Mouse (Mus musculus) B cell, adult 2 months (primary cell): ENCODE measurements around the gene Galnt9.

Experiments
- DNase-seq, 2 experiments: peaks; one replicate each; pipeline ENCODE4 v3.0.0; 2022

Gene Galnt9

DNA sequence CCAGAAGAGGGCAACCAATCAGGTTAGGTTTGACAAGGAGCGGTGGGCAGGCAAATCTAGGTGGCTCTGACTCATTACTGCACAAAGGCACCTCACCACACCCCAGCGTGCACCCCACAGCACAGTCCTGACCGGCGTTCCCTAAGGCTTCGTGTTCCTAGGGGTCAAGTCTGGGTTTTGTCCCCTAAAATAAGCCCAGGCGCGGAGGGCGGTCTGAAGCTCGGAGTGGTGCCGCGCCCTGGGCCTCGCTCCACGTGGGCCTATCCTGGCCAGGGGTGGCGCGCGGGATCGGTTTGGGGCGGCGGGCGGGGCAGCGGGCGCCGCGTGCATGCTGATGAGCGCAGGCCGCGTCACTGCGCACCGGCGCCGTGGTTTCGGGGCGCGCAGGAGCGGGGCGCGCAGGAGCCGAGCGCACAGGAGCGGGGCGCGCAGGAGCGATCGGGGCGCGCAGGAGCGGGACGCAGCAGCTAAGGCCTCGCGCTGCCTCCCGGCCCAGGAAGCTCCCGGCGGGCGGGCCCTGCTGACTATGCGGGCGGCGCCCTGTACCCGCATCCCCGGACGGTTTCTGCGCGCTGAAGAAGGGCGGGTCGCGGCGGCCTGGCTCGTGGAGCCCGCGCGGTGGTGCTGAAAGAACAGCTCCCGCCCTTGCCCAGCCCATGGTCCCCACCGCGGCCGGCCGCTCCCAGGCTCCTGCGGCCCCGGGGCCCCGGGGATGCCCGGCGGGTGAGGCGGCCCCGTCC lies at the start of gene Galnt9:
TSS of gene Galnt9 (plus strand) at position 405 of the 740 bp plus-strand sequence.
- DNase-seq = no peak

DNA sequence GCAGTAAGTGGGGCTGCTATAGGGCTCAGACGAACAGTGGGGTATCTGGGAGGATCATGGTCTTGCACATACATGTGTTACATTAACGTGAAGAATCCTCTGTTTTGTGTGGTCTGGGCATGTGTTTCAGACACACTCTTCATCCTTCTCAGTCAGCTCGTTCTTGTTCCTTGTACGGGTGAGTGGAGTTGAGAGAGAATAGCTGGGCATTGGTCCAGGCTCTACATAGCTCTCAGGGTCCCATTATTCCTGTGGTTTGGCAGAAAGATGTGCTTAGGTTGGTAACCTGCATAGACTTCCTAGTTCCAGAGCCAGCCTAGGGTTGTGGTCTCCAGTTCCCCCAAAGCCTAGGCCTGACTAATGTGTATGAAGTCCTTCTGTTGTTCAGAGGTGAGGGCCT lies 49.8 kb upstream of the Galnt9 start:
- DNase-seq = no peak

DNA sequence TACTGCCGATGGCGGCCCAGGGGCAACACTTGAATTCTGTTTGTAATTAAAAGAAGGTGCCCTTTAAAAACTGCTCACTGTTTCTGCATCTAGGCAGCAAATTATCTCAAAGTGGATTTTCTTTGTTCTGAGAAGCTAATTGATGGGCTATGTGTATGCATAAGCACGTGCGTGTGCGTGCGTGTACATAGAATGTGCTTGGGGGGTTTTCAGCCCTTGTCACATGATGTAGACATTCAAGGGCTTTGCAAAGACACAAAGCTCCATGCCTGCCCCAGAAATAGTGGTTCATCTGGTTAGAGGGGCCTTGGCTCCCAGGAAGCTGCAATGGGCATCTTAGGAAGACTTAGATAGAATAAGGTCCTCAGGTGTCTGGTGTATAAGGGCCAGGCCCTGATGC lies 49.1 kb upstream of the Galnt9 start:
- DNase-seq = no peak

DNA sequence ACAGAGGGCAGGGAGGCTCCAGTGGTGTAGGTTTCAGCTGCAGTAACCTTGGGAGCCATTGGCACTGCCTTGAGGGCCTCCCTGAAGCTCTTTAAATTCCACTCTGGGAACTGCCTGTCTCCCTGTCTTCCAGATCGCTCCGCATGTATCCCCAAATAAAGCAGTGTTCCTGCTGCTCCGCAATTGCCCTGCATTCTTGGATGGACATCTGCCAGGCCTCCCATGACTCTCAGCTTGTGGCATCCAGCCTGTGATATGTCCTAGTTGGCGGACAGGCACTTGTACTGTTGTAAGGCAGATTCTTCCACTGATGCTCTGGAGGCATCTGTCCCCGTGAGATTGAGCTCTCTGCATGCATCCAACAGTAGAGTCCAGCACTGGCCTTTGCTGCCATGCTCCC lies 46.6 kb upstream of the Galnt9 start:
- DNase-seq = no peak

DNA sequence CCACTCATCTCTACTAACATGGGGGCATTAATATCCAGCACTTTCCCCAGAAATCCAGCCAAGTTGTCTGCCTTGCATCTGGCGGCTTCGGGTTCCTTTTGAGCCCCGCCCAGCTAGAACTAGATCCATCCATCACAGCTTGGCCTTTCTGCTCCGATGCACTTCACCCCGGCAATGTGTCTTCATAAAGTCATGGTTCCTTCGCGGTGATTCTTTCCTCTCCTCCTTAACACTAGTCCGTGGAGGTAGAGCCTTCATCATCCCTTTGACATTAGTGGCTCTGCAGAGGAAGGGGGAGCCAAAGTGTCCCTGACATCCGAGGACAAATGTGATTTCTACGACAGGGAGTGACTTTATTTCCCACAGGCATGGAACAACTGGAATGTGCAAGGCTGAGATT lies 46.1 kb upstream of the Galnt9 start:
- no peak for DNase-seq

DNA sequence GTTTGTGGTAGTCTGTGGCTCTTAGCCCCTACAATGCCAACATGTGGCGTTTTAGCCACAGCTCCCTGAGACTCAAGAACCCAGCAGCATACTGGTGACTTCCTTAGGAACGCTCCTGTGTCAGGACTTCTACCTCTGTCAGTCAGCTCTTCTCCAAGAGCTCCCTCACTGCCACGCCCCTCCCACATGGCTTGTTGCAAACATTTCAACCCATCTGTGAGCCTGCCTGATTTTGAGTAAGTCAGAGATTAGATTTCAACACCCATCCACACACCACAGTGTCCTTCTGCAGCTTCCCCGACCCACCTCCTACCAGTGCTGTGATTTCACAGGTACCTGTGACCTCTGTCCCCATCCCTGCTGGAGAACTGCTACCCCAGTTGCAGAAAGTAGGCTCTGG lies 43.9 kb upstream of the Galnt9 start:
- no peak for DNase-seq

DNA sequence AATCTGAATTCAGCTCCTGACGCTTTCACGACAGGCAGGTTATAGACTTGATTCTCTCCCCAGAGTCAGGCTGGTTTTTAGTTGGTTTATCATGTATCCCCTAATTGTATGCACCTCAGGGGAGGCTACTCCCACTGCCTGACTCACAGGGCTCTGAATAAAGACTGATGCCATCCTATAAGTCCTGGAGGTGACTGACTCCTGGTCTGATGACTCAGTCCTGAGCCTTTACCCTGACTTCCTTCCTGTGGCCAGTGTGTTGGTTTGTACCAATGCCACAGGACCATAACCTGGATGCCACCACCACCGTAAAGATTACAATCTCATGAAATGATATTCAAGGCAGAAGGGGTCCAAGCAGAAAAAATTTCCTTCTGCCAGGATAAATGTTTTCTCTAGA lies 40.8 kb upstream of the Galnt9 start:
- DNase-seq = no peak

DNA sequence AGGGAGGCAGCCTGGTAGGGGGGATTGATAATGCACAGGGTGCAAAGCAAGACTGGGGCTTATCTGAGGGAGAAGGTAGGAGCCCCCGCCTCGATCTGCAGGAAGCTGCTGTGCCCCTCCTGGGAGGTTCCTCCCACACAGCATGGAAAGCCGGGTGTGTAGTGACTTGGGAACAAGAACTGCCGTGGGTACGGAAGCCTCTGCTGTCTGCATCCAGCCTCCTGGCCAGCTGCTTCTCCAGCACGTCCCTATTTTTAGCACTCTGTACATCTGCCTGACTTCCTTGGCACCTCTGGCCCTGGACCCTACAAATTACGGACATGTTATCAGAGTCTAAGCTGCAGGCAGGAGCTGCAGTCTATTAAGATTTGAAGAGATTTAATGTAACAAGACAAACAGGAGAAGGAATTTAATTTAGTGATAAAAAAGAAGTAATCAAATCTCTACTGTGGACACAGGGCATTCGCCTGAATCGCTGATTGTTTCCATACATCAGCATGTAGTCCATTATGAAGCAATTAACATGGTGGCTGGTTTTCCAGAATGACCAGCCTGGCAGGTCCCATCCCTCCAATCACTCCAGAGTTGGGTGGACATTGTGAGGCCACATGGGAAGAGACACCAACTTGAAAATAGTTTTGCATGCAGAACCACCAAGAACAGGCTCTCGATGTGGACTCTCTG lies 38.4 kb upstream of the Galnt9 start:
- no peak for DNase-seq

DNA sequence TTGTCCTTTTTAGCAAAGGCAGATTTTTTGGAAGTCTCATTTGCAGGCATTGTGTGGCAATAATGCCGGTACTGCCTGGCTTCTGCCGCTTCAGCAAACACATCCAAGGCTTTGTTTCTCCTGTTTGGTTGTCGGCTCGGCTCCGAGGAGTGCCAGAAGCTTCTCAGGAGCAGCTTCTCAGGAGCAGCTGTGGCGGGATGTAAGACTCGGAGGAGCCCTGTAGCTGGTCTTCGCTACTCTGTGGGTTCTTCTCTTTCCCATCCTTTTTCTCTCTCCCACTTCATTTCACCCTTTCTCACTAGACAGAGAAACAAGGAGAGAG lies 37.9 kb upstream of the Galnt9 start:
- DNase-seq = no peak

DNA sequence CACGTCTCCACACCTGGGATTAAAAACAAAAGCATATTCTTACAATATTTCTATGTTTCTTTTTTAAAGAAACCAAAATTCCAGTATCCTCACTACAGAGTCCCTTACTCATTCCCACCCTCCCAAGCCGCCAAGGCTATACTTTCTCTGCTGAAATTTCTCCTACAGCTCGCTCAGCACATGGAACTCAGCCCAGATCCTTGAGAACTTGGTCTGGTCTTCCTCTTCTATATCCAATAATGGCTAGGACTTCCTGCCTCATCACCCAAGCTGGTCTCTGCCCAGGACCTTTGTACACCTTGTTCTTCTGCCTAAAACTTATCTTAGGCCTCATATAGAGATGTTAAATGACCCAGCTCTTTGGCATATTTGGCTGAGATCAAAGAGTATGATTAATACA lies 37.3 kb upstream of the Galnt9 start:
- DNase-seq = no peak

DNA sequence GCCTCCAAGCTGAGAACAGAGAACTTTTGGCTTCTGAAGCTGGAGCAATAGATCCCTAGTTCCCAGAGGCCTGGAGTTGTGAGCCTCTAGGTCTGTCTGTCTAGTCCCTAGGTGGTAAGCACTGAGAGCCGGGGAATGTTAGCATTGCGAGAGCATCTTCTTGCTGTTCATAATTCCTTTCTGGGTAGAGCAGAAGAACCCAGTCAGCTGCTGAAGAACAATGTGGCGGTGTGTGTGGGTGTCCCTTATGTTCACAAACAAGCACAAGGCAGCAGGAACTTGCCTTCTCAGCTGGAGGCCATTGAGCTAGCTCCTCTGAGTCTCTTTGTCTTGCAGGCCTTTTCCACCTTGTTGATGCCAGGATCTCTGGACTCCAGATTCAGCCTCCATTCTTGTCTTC lies 36.2 kb upstream of the Galnt9 start:
- DNase-seq = no peak

DNA sequence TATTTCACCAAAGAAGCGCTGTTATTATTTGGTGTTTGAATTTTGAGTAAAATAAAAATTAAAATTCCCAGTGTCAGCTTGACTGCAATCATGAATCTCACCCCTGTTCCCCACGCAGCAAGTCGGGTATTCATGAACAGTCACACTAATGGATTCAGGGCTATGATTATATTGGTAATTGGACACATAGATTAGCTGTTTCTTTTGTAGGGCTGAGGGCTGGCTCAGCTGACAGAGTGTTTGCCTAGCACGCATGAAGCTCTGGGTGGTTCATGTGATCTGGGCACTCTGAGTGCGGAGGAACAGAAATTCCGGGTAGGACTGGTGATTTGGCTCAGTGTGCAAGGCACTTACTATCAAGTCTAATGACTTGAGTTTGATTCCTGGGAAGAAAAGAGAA lies 33.8 kb upstream of the Galnt9 start:
- DNase-seq = no peak

DNA sequence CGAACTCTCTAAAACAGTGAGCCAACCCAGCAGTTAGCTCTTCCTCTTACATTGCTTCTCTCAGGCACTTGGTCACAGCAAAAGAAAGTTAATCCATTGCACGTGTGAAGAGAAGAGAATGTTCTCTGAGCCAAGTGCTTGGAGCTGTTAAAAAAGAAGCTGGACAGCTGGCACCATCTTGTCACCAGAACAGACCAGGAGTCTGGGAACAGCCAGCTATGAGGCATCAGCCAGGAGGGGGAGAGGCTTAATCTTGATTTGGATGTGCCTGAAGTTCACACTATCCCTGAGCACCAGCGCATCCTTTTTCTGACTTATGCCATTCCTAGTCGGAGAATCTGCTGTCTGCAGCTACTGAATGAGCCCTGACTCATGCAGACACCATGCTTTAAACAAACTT lies 30.4 kb upstream of the Galnt9 start:
- no peak for DNase-seq

DNA sequence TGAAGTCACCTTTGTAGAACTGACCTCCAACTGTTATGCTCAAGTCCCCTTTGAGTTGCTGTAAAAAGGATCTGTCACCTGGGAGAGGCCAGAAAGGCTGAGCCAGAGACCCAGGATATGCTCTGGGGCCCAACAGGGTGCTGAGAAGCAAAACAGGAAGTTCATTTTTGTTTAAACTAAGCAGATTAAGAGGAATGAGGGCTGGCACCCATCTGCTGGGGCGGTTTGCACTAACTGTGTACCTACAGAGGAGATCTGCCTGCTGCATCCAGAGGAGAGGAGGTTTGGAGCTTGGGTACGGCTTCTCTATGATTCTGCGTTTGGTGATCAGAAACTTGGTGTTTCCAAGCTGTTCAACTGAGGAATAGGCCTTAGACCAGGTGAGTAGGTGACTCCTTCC lies 29.5 kb upstream of the Galnt9 start:
- DNase-seq = no peak

DNA sequence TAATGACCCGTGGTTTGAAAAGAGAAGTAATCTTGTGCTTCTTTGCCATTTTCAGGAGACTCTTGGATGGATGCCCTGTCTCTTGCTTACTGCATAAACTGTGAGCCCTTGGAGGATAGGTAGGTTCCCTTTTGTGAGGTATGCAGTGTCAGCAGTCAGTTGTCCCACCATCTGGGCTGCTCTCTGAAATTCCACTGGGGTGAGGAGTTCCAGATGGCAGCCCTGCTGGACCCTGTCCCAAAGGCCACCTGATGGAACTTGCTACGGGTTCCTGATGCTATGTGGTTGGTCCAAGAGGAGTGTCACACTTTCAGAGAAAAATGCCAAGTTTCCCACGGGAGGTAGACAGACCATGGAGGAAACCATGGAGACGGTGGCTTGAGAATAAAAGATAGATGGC lies 27.8 kb upstream of the Galnt9 start:
- DNase-seq = no peak

DNA sequence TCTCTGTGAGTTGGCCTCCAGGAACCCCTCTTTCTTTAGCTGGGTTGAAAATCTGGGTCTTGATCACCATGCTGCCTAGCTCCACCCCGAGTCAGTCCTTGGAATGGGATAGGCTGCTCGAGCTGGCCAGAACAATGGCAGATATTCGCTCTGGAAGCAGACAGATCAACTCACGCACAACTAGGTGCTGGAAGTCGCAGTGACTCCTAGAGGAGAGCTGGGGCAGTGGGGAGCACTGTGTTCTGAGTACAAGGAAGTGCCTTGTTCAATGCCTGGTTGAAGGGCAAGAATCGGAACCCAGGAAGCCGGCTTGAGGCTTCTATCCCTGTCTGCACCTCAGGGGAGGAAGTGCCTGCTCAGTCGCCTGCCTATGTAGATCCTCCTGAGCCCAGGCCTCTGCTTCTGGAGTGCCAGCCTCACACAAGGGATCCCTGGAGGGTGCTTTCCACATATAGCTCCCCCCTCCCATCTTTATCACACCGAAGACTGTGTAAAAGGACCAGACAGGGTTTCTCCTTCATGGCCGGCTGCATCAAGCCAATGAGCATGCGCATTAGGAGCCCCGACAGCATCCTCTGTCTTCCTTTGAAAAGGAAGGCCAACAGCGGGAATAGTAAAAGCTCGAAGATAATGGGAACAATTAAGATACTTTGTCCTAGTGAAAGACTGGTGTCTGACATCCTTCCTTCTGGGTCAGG lies 25.9 kb upstream of the Galnt9 start:
- DNase-seq = no peak

DNA sequence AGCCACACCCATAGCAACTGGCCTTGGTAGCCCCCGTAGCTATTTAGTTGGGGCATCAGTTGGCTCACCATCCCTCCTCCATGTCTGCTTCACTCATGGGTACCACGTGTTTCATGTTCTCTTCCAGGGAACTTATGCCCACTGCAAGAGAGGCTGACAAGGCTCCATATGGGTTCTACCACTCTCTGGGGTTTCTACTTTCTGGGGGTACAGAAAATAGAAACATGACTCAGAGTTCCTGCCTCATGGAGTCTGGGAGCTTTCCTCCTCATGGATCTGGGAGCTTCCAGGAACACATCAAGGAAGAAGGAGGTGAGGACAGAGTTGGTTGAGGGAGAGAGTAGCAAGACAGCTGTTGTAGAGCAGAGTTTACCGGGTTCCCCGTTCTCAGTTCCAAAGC lies 23.2 kb upstream of the Galnt9 start:
- DNase-seq = no peak

DNA sequence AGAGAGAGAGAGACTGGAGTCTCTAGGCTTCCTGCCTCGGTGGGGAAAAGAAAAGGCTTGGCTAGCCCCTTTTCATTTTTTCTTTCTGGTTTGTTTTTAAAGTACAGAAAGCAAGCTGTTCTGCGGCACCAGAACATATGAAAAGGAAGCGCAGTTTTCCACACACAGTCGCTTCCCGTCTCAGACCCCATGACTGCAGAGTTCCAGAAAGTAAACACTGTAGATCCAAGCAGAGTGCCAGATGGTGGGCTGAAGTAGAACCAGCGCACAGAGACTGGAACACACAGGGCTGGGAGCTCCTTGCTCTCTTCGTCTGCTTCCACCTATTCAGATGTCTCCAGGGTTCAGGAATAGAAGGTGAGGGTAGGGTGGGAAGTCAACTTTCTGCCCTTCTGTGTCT lies 22.3 kb upstream of the Galnt9 start:
- no peak for DNase-seq

DNA sequence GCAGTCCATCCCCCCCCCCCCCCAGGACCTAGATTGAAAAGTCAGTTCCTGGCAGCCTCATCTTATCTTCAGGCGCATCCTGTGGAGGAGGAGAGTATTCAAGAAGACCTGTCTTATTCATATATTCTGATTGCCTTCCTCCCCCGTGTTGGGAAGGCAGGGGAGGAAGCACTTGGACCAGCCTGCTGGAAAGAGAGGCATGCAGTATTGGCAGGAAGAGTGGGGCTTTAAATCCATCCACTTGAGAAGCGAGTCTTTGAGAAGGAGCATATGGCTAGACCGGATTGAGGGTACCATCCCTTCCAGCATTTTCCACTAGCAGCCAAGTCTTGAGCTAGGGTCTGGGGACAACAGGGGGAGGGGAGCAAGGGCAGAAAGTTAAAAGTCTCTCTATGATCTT lies 20.9 kb upstream of the Galnt9 start:
- DNase-seq = no peak

DNA sequence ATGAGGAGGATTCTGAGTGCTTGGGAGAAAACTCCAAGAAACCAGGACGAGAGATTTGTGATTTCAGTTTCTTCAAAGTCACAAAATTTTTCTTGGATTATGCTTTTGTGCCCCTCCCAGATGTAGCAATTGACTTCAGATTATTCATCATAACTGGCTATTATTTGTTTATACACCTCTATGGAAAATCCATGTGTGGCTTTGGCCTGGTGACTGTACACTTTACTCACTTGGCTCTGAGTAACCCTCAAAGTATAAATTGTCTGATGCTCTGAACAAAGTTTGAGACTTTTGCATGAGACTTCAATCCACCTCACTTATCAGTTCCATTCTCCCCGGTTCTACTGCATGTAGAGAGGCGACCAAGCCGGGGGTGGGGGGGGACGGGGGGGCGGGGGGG lies 18.5 kb upstream of the Galnt9 start:
- no peak for DNase-seq

DNA sequence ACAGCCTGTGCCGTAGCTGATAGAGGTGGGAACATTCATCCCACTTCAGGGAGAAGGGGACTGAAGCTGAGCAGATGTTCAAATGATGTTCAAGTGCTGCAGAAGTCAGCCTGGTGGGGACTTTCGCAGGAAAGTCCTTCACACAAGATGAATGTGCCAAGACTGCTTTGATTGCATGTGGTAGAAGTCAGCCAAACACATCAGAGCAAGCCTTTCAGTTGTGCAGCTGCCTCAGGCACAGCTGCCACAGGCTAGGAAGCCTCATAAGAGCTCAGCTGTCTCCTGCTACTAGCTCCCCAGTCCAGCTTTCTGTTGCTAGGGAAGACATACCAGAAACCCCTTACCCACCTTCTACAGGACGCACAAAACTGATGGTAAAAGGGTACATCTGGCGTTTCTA lies 17.6 kb upstream of the Galnt9 start:
- no peak for DNase-seq

DNA sequence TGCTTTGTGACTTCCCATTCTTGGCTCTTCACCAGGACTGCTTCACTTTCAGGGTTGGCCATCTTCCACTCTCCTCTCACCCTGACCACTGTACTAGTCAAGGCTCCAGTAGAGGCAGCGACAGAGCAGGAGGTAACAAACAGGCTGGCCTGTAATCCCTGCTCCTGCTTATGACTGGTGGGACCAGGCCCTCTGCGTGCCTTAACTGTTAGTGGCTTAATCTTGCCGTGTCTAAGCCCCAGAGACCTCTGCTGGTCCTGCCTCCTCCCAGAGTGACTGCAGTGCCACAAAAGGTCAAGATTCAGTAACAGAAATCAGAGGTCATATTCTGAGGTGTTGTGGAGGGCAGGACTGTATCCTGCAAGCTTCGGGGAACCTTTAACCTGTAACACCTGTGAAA lies 13.1 kb upstream of the Galnt9 start:
- DNase-seq = no peak

DNA sequence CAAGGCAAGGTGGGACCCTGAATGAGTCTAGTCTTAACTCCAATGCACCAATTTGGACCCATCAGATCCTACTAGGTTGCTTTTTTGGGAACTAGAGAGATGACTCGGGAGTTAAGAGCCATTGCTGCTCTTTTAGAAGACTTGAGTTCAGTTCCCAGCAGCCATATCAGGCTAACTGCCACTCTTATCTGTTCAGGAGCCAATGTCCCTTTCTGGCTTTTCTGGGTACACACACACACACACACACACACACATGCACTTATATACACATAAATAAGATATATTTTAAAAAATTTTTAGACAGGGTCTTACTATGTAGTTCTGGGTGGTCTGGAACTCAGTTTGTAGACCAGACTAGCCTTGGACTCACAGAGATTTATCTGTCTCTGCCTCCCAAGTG lies 9.8 kb upstream of the Galnt9 start:
- DNase-seq = no peak

DNA sequence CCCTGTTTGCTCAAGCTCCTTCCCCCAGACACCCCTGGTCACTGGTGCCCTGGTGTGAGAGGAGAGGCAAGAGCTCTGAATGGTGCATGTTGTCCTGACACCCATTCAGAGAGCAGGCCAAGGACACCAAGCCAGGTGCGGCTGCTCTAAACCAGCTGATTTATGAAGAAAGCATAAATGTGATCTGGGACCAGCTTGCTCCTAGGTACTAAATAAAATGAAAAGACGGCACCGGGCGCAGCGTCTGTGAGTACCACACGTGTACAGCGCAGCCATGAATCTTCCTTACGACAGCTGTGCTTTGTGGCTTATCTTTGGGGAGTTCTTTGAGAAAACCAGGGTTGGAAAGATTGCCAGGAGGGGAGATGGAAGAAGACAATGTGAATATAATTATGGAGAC lies 8.2 kb upstream of the Galnt9 start:
- DNase-seq = no peak

DNA sequence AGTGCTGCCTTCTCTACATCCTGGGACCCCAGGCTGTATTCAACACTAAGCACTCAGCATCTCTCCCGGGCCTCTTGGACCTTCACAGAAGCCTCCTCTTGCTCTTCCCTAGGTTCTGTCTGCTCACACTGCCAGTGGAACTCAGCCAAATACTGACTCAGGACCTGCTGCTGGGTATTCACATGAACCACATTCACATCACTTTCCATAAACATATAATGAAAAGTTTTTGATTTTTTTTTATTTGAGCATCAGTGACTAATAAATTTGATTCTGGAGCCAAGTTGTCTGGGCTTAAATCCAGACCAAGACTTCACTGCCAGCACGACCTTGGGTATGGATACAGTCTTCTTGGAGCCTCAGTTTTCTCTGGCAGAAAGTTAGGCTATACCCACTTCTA lies 3.2 kb upstream of the Galnt9 start:
- no peak for DNase-seq
